11 mouse cellular contexts compared by ENCODE assay signal in the genomic region with DNA sequence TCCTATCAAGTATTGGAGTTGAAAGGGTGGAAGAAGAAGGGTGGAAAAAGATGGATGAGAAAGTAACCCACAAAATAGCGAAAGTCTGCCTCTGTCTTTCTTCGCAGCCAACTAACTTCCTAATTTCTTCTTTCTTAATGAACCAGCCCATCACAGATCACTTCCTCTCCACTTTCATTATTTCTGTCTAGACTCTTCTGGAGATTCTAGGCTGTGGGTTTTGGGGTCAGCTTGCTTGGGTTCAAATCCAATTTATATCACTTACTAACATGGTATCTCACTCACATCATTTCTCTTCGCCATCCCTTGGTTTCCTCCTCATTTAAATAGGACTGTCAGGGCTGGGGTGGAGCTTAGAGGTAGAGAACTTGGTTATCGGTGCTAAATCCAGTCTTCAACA. TPM values are rescaled to one million over a fixed set of nuclear protein-coding genes. Genes with fewer than 3 reads are reported as not detected.
"Had no signal": no experiment of that assay in that cellular context is flagged by ENCODE, and none has a peak within 500 bp of the region (broad histone marks: within the 10 kb centered on the region; RNA-seq: fewer than 3 reads in every experiment).

No protein-coding gene starts in this region.

- H3K4me2 ChIP-seq: kidney, embryonic 15.5 days; neural tube, embryonic 12.5 days had no signal

- H3K9me3 ChIP-seq: kidney, embryonic 15.5 days; limb, embryonic 10.5 days; midbrain, embryonic 10.5 days; neural tube, embryonic 12.5 days had no signal

- H3K27ac ChIP-seq: limb, embryonic 10.5 days; midbrain, embryonic 10.5 days; neural tube, embryonic 12.5 days; stomach, postnatal 0 days had no signal

- H3K4me1 ChIP-seq: midbrain, embryonic 10.5 days; neural tube, embryonic 12.5 days had no signal

- H3K36me3 ChIP-seq: kidney, embryonic 15.5 days; limb, embryonic 10.5 days; midbrain, embryonic 10.5 days; neural tube, embryonic 12.5 days had no signal

- DNase-seq: kidney, adult 11 months; lung, adult 18-20 months; midbrain, embryonic 14.5 days had no signal

- H3K4me3 ChIP-seq: kidney, embryonic 15.5 days; limb, embryonic 10.5 days; midbrain, embryonic 10.5 days; myocyte; neural tube, embryonic 12.5 days had no signal

- H3K9ac ChIP-seq: kidney, embryonic 15.5 days; neural tube, embryonic 12.5 days had no signal

- H3K27me3 ChIP-seq: kidney, embryonic 15.5 days; neural tube, embryonic 12.5 days had no signal

RNA-seq across cellular contexts. Expression of a gene that starts 1.1 kb away (rescaled TPM):
- total RNA-seq: neutrophil, adult 5-6 weeks had no signal
- polyA plus RNA-seq: limb, embryonic 10.5 days; lung, embryonic 16.5 days; midbrain, embryonic 10.5 days; myocyte; neural tube, embryonic 12.5 days had no signal

RNA-seq across cellular contexts. Expression of a gene that starts 45.0 kb away (rescaled TPM):
- polyA plus RNA-seq: myocyte had no signal
